ENCODE assay signal across 8 mouse cellular contexts in the genomic region with DNA sequence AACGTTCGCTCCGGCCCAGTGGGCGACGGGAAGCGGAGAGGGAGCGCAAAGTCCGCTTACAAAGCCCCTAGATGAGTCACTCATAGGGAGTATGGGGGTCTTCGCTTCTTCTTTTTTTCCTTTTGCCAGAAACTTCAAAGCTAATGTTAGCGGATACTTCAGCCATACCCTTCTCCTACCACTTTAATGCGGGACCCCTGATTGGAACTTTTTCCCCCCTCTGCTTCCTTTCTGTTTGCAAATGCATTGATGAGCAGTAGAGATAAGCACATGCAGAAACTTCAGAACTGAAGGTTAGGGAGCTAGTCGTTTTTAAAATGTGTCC. TPM values are rescaled to one million over a fixed set of nuclear protein-coding genes. Genes with fewer than 3 reads are reported as not detected.
A peak's percentile ranks its signal among the peaks of the same experiment; 100 is the strongest.
DNase-seq lines count a peak whose midpoint lies in the region; ATAC-seq and TF ChIP-seq lines count a peak whose summit lies in the region.

No protein-coding gene starts in this region.

- ATAC-seq in heart, embryonic 16.5 days (replicated peaks; ENCODE audit: extremely low read depth, insufficient read depth, low FRiP score), result no peak
- no peak for ATAC-seq in hindbrain, embryonic 11.5 days (ENCODE audit: low FRiP score)
- no peak for ATAC-seq in midbrain, embryonic 12.5 days (ENCODE audit: low FRiP score, low read depth)

- peaks cover 43% of the 10 kb centered on the region for H3K79me2 ChIP-seq in MEL (ENCODE audit: control insufficient read depth, insufficient read depth, low read length, poor library complexity)

- no peak for TF ChIP-seq EP300 in MEL (IDR thresholded peaks at IDR 0.05; ENCODE audit: low read depth in 1 of 2, low read length in 2 of 2)

- intact Hi-C loops in heart, postnatal 14 days (cut with DNase I), result loop anchor here (5.0 kb wide), 1 partner anchor 48 kb away; no protein-coding TSS in a partner anchor

- no peak for TF ChIP-seq POLR2A in MEL (IDR thresholded peaks at IDR 0.05; ENCODE audit: control insufficient read depth in 1 of 2, insufficient read depth in 1 of 2, low read depth in 1 of 2, low read length in 2 of 2, poor library complexity in 1 of 2)

- TF ChIP-seq CTCF in MEL (IDR thresholded peaks at IDR 0.05 in 2 of 3, conservative IDR thresholded peaks at IDR 0.05 in 1 of 3; ENCODE audit: control insufficient read depth in 1 of 3, insufficient read depth in 1 of 3, low read depth in 2 of 3, low read length in 3 of 3, poor library complexity in 1 of 3, severe bottlenecking in 1 of 3), result no peak

- no peaks in the 10 kb centered on the region for H3K27me3 ChIP-seq in heart, embryonic 16.5 days (ENCODE audit: control insufficient read depth, insufficient read depth, low read length)
- H3K27me3 ChIP-seq in MEL (ENCODE audit: control insufficient read depth in 1 of 2, insufficient read depth in 2 of 2, low read length in 2 of 2), result no peaks in the 10 kb centered on the region
- no peaks in the 10 kb centered on the region for H3K27me3 ChIP-seq in hindbrain, embryonic 11.5 days (ENCODE audit: control insufficient read depth, insufficient read depth, low read length)
- H3K27me3 ChIP-seq in midbrain, embryonic 12.5 days, result no peaks in the 10 kb centered on the region

- H3K9ac ChIP-seq in heart, embryonic 16.5 days (ENCODE audit: low read length), result peak overlapping the region; percentile 91
- H3K9ac ChIP-seq in MEL (ENCODE audit: control insufficient read depth, low read depth, low read length, poor library complexity, severe bottlenecking), result peak overlapping the region; percentile 93
- peak overlapping the region; percentile 100 for H3K9ac ChIP-seq in hindbrain, embryonic 11.5 days (ENCODE audit: low read depth, low read length)
- H3K9ac ChIP-seq in midbrain, embryonic 12.5 days (replicated peaks), result peak overlapping the region; percentile 100

- TF ChIP-seq RAD21 in MEL (IDR thresholded peaks at IDR 0.05; ENCODE audit: low read depth, low read length), result no peak

- peak overlapping the region; percentile 99 for H3K27ac ChIP-seq in heart, embryonic 16.5 days (ENCODE audit: low read length)
- no peak overlapping the region for H3K27ac ChIP-seq in MEL (ENCODE audit: control insufficient read depth, low read depth, low read length)
- peak overlapping the region; percentile 99 for H3K27ac ChIP-seq in hindbrain, embryonic 11.5 days (ENCODE audit: low read depth, low read length)
- peak overlapping the region; percentile 99 for H3K27ac ChIP-seq in midbrain, embryonic 12.5 days (replicated peaks)

- peak overlapping the region; percentile 93 for H3K4me3 ChIP-seq in heart, embryonic 16.5 days (ENCODE audit: low read length)
- H3K4me3 ChIP-seq in MEL (ENCODE audit: control insufficient read depth in 1 of 2, insufficient read depth in 1 of 2, low read depth in 2 of 2, low read length in 2 of 2), result peak overlapping the region; percentile 63 to 99
- peak overlapping the region; percentile 97 for H3K4me3 ChIP-seq in hindbrain, embryonic 11.5 days (ENCODE audit: low read depth, low read length)
- peak overlapping the region; percentile 99 for H3K4me3 ChIP-seq in midbrain, embryonic 12.5 days

- no peaks in the 10 kb centered on the region for H3K36me3 ChIP-seq in heart, embryonic 16.5 days (ENCODE audit: control insufficient read depth, insufficient read depth)
- H3K36me3 ChIP-seq in MEL (ENCODE audit: control insufficient read depth in 1 of 2, insufficient read depth in 2 of 2, low read length in 2 of 2), result peaks cover 3 to 21% of the 10 kb centered on the region in 2 experiments; a peak in 3 of 4 replicates
- no peaks in the 10 kb centered on the region for H3K36me3 ChIP-seq in hindbrain, embryonic 11.5 days (ENCODE audit: control insufficient read depth, insufficient read depth, low read length)
- H3K36me3 ChIP-seq in midbrain, embryonic 12.5 days, result peaks cover 12% of the 10 kb centered on the region; the same call in 1 of the 2 replicates

- H3K4me1 ChIP-seq in heart, embryonic 16.5 days (ENCODE audit: control insufficient read depth, insufficient read depth, low read length), result peaks cover 29% of the 10 kb centered on the region
- H3K4me1 ChIP-seq in MEL (ENCODE audit: control insufficient read depth in 1 of 2, insufficient read depth in 2 of 2, low read length in 2 of 2), result peaks cover 14 to 18% of the 10 kb centered on the region in 2 experiments
- 0 out of 2 replicates have a peak, but pooled peaks cover 8% of the 10 kb centered on the region for H3K4me1 ChIP-seq in hindbrain, embryonic 11.5 days (replicated peaks; ENCODE audit: control insufficient read depth, insufficient read depth, low read length)
- peaks cover 45% of the 10 kb centered on the region for H3K4me1 ChIP-seq in midbrain, embryonic 12.5 days

- 0% methylated on average over 12 of the region's 12 CpGs for WGBS in heart, embryonic 16.5 days
- WGBS in hindbrain, embryonic 11.5 days, result under 1% methylated on average over 12 of the region's 12 CpGs
- WGBS in midbrain, embryonic 12.5 days, result 0% methylated on average over 12 of the region's 12 CpGs

- no peaks in the 10 kb centered on the region for H3K9me3 ChIP-seq in heart, embryonic 16.5 days (replicated peaks; ENCODE audit: control insufficient read depth, low read length)
- H3K9me3 ChIP-seq in MEL (replicated peaks; ENCODE audit: insufficient read depth, low read length), result no peaks in the 10 kb centered on the region
- no peaks in the 10 kb centered on the region for H3K9me3 ChIP-seq in hindbrain, embryonic 11.5 days (ENCODE audit: control insufficient read depth, low read length)
- no peaks in the 10 kb centered on the region for H3K9me3 ChIP-seq in midbrain, embryonic 12.5 days

- peak overlapping the region; percentile 95 for H3K4me2 ChIP-seq in heart, embryonic 16.5 days (ENCODE audit: low read depth, low read length)
- peak overlapping the region; percentile 53 for H3K4me2 ChIP-seq in hindbrain, embryonic 11.5 days (replicated peaks; ENCODE audit: low read depth, low read length)
- peak overlapping the region; percentile 80 for H3K4me2 ChIP-seq in midbrain, embryonic 12.5 days (replicated peaks)

- DNase-seq in heart, postnatal 14 days, result no peak
- DNase-seq in MEL (ENCODE audit: low read depth, low spot score), result no peak
- no peak for DNase-seq in hindbrain, embryonic 11.5 days (ENCODE audit: low spot score)
- no peak for DNase-seq in right cerebral cortex, postnatal 10 days (ENCODE audit: low spot score in 2 of 2)
- no peak for DNase-seq in frontal cortex, postnatal 10 days (ENCODE audit: low spot score in 2 of 2)
- no peak for DNase-seq in cerebellum, postnatal 4 days (ENCODE audit: low spot score in 2 of 2)

TF ChIP-seq in MEL, 35 proteins besides CTCF, POLR2A, EP300 and RAD21:
- TF ChIP-seq E2F4 (IDR thresholded peaks at IDR 0.05; ENCODE audit: borderline replicate concordance, low read depth, low read length) (no peak), POLR2AphosphoS5 (IDR thresholded peaks at IDR 0.05; ENCODE audit: borderline replicate concordance, low read depth, low read length) (no peak), MYC (IDR thresholded peaks at IDR 0.05; ENCODE audit: low read depth, low read length) (no peak), MXI1 (IDR thresholded peaks at IDR 0.05; ENCODE audit: low read depth, low read length) (peak; percentile 2; the same call in 1 of the 2 replicates), RCOR1 (IDR thresholded peaks at IDR 0.05; ENCODE audit: low read depth, low read length) (no peak), SIN3A (IDR thresholded peaks at IDR 0.05; ENCODE audit: low read length) (peak; percentile 25; the same call in 1 of the 2 replicates), CHD1 (IDR thresholded peaks at IDR 0.05; ENCODE audit: low read depth, low read length) (0 out of 2 replicates have a peak, but pooled peaks have one; percentile 22), KAT2A (conservative IDR thresholded peaks at IDR 0.05; ENCODE audit: low read depth, low read length) (no peak), GATA1 (IDR thresholded peaks at IDR 0.05; ENCODE audit: low read depth, low read length) (no peak)

RNA-seq across cellular contexts. Expression of a gene that starts 1.1 kb away (rescaled TPM):
- 22.3 and 24.3 TPM in 2 replicates for polyA plus RNA-seq in heart, embryonic 16.5 days (2015; fragmentation: Nextera tagmentation; extraction: Ambion mirVana)
- total RNA-seq in heart, postnatal 14 days (2021), result 10 to 100 TPM; 41.5 to 41.9 TPM
- total RNA-seq in MEL (2012; rRNA removed), result 8.0 and 9.5 TPM in 2 replicates
- polyA plus RNA-seq in MEL (2012; ENCODE audit: insufficient read depth in 1 of 2, insufficient read length in 2 of 2, low read depth in 1 of 2, low replicate concordance in 2 of 2, missing spikeins in 1 of 2), result 10 to 100 TPM in 1 of 2 experiments, not detected in 1; 20.8 TPM
- polyA plus RNA-seq in hindbrain, embryonic 11.5 days (2014; fragmentation: Nextera tagmentation; extraction: Ambion mirVana), result 77.7 and 80.7 TPM in 2 replicates
- polyA plus RNA-seq in midbrain, embryonic 12.5 days (2016; fragmentation: Nextera tagmentation; extraction: Ambion mirVana), result 88.6 and 95.5 TPM in 2 replicates

RNA-seq across cellular contexts. Expression of a gene that starts 22.0 kb away (rescaled TPM):
- polyA plus RNA-seq in heart, embryonic 16.5 days (2015; fragmentation: Nextera tagmentation; extraction: Ambion mirVana), result 158 and 185 TPM in 2 replicates
- total RNA-seq in heart, postnatal 14 days (2021), result 100 to 1,000 TPM; 118 to 131 TPM
- total RNA-seq in MEL (2012; rRNA removed), result 586 and 596 TPM in 2 replicates
- 100 to 1,000 TPM; 421 to 431 TPM for polyA plus RNA-seq in MEL (2012; ENCODE audit: insufficient read depth in 1 of 2, insufficient read length in 2 of 2, low read depth in 1 of 2, low replicate concordance in 2 of 2, missing spikeins in 1 of 2)
- 493 and 503 TPM in 2 replicates for polyA plus RNA-seq in hindbrain, embryonic 11.5 days (2014; fragmentation: Nextera tagmentation; extraction: Ambion mirVana)
- 484 and 550 TPM in 2 replicates for polyA plus RNA-seq in midbrain, embryonic 12.5 days (2016; fragmentation: Nextera tagmentation; extraction: Ambion mirVana)

RNA-seq across cellular contexts. Expression of a gene that starts 28.6 kb away (rescaled TPM):
- 15.2 and 17.6 TPM in 2 replicates for polyA plus RNA-seq in heart, embryonic 16.5 days (2015; fragmentation: Nextera tagmentation; extraction: Ambion mirVana)
- 10 to 100 TPM; 47.9 to 55.6 TPM for total RNA-seq in heart, postnatal 14 days (2021)
- 1.0 and 1.1 TPM in 2 replicates for total RNA-seq in MEL (2012; rRNA removed)
- polyA plus RNA-seq in MEL (2012; ENCODE audit: insufficient read depth in 1 of 2, insufficient read length in 2 of 2, low read depth in 1 of 2, low replicate concordance in 2 of 2, missing spikeins in 1 of 2), result 1 to 10 TPM in 1 of 2 experiments, not detected in 1; 4.8 TPM
- polyA plus RNA-seq in hindbrain, embryonic 11.5 days (2014; fragmentation: Nextera tagmentation; extraction: Ambion mirVana), result 17.6 TPM in 2 replicates
- 40.5 and 45.7 TPM in 2 replicates for polyA plus RNA-seq in midbrain, embryonic 12.5 days (2016; fragmentation: Nextera tagmentation; extraction: Ambion mirVana)
